8 mouse cellular contexts compared by ENCODE assay signal in genomic region chr11:116501005-116501746, GRCm38 (mm10). TPM values are rescaled to one million over a fixed set of nuclear protein-coding genes. Genes with fewer than 3 reads are reported as not detected.
DNase-seq lines count a peak whose midpoint lies in the region; ATAC-seq and TF ChIP-seq lines count a peak whose summit lies in the region.

No protein-coding gene starts in this region.

- H3K9me3 ChIP-seq in ES-Bruce4 (replicated peaks; ENCODE audit: control insufficient read depth, insufficient read depth, low read length, poor library complexity, severe bottlenecking), result no peaks in the 10 kb centered on the region
- H3K9me3 ChIP-seq in neural tube, embryonic 14.5 days (ENCODE audit: control insufficient read depth, low read length), result no peaks in the 10 kb centered on the region

- no peak overlapping the region for H3K27ac ChIP-seq in ES-Bruce4 (ENCODE audit: insufficient read depth, low read length)
- H3K27ac ChIP-seq in liver, adult 2 months (replicated peaks; ENCODE audit: insufficient read depth, low read depth, low read length), result no peak overlapping the region
- no peak overlapping the region; the same call in 1 of the 2 replicates for H3K27ac ChIP-seq in neural tube, embryonic 14.5 days (ENCODE audit: low read depth, low read length)

- no peak for TF ChIP-seq POLR2A in ES-Bruce4 (IDR thresholded peaks at IDR 0.05; ENCODE audit: insufficient read depth, low read length)
- TF ChIP-seq POLR2A in liver, adult 2 months (IDR thresholded peaks at IDR 0.05; ENCODE audit: extremely low read depth, insufficient read depth, low read length), result no peak

- no peaks in the 10 kb centered on the region for H3K36me3 ChIP-seq in ES-Bruce4 (ENCODE audit: control insufficient read depth, insufficient read depth, low read length, poor library complexity, severe bottlenecking)
- H3K36me3 ChIP-seq in liver, adult 2 months (ENCODE audit: control insufficient read depth, insufficient read depth, low read length), result no peaks in the 10 kb centered on the region
- no peaks in the 10 kb centered on the region for H3K36me3 ChIP-seq in neural tube, embryonic 14.5 days (ENCODE audit: control insufficient read depth, insufficient read depth, low read length)

- H3K9ac ChIP-seq in ES-Bruce4 (ENCODE audit: low read depth, poor library complexity, severe bottlenecking), result no peak overlapping the region
- no peak overlapping the region for H3K9ac ChIP-seq in liver, adult 2 months (ENCODE audit: low read depth, low read length)
- H3K9ac ChIP-seq in neural tube, embryonic 14.5 days (replicated peaks; ENCODE audit: low read depth, low read length), result no peak overlapping the region

- TF ChIP-seq CTCF in ES-Bruce4 (IDR thresholded peaks at IDR 0.05; ENCODE audit: low read depth, low read length), result peak; percentile 7
- 0 out of 2 replicates have a peak, but pooled peaks have one; percentile 9 for TF ChIP-seq CTCF in liver, adult 2 months (IDR thresholded peaks at IDR 0.05; ENCODE audit: low read depth, low read length)

- peak; percentile 75 for DNase-seq in heart, adult 8-10 months (ENCODE audit: low spot score)
- no peak for DNase-seq in heart, adult 11 months
- peak; percentile 36 to 59 for DNase-seq in cerebellum, postnatal 36 days
- peak; percentile 57 for DNase-seq in heart, postnatal 4 days
- no peak for DNase-seq in liver, adult 2 months (ENCODE audit: extremely low read depth, low read depth, low spot score)
- DNase-seq in spleen, postnatal 14 days (ENCODE audit: low spot score in 2 of 2), result no peak

- no peak for TF ChIP-seq EP300 in ES-Bruce4 (IDR thresholded peaks at IDR 0.05; ENCODE audit: insufficient read depth, low read depth, low read length)

- ATAC-seq in neural tube, embryonic 14.5 days (ENCODE audit: low read depth), result 0 out of 2 replicates have a peak, but pooled peaks have one; percentile 28

- no peak overlapping the region for H3K4me3 ChIP-seq in ES-Bruce4 (ENCODE audit: low read depth, low read length)
- no peak overlapping the region for H3K4me3 ChIP-seq in liver, adult 2 months (ENCODE audit: insufficient read depth, low read depth, low read length)
- no peak overlapping the region for H3K4me3 ChIP-seq in neural tube, embryonic 14.5 days (ENCODE audit: low read depth, low read length)

- H3K4me1 ChIP-seq in ES-Bruce4 (ENCODE audit: control insufficient read depth, insufficient read depth, low read length), result no peaks in the 10 kb centered on the region
- no peaks in the 10 kb centered on the region for H3K4me1 ChIP-seq in liver, adult 2 months (ENCODE audit: control insufficient read depth, insufficient read depth, low read length)
- H3K4me1 ChIP-seq in neural tube, embryonic 14.5 days (ENCODE audit: control insufficient read depth, insufficient read depth, low read length), result no peaks in the 10 kb centered on the region

- H3K4me2 ChIP-seq in neural tube, embryonic 14.5 days (ENCODE audit: low read depth, low read length), result no peak overlapping the region

- WGBS in liver, adult 2 months, result 33% methylated on average over 7 of the region's 7 CpGs
- WGBS in neural tube, embryonic 14.5 days, result 23% methylated on average over 7 of the region's 7 CpGs

- no peaks in the 10 kb centered on the region for H3K27me3 ChIP-seq in ES-Bruce4 (ENCODE audit: control insufficient read depth, insufficient read depth, low read length, poor library complexity, severe bottlenecking)
- H3K27me3 ChIP-seq in liver, adult 2 months (ENCODE audit: control insufficient read depth, insufficient read depth, low read length), result no peaks in the 10 kb centered on the region
- H3K27me3 ChIP-seq in neural tube, embryonic 14.5 days (ENCODE audit: control insufficient read depth, insufficient read depth, low read length), result no peaks in the 10 kb centered on the region

- H3K79me2 ChIP-seq in liver, adult 2 months (ENCODE audit: control insufficient read depth, insufficient read depth, low read length), result no peaks in the 10 kb centered on the region

RNA-seq across cellular contexts. Expression of gene Prpsap1, which starts 7.2 kb away (rescaled TPM):
- total RNA-seq in heart, adult 8-10 months (2022), result 10 to 100 TPM; 24.5 to 29.9 (median 26.0) TPM
- 116 and 120 TPM in 2 replicates for polyA plus RNA-seq in ES-Bruce4 (2011; ENCODE audit: insufficient read depth, insufficient read length, low read depth, missing spikeins)
- total RNA-seq in heart, postnatal 4 days (2021), result 10 to 100 TPM; 53.6 to 55.5 TPM
- 37.7 and 59.0 TPM in 2 replicates for total RNA-seq in liver, adult 2 months (2014; rRNA removed)
- polyA plus RNA-seq in liver, adult 2 months (2012; rRNA removed), result 72.8 and 80.1 TPM in 2 replicates
- polyA plus RNA-seq in neural tube, embryonic 14.5 days (2014; fragmentation: Nextera tagmentation; extraction: Ambion mirVana), result 171 and 179 TPM in 2 replicates

RNA-seq across cellular contexts. Expression of gene Sphk1, which starts 29.5 kb away (rescaled TPM):
- total RNA-seq in heart, adult 8-10 months (2022), result 1 to 10 TPM in 1 of 4 experiments, under 1 TPM in 3; 0.57 to 1.3 (median 0.98) TPM
- polyA plus RNA-seq in ES-Bruce4 (2011; ENCODE audit: insufficient read depth, insufficient read length, low read depth, missing spikeins), result 0.64 and 0.88 TPM in 2 replicates
- total RNA-seq in heart, postnatal 4 days (2021), result 1 to 10 TPM; 4.6 to 5.1 TPM
- total RNA-seq in liver, adult 2 months (2014; rRNA removed), result 0.47 and 0.55 TPM in 2 replicates
- 0.21 and 0.44 TPM in 2 replicates for polyA plus RNA-seq in liver, adult 2 months (2012; rRNA removed)
- 0.54 and 3.6 TPM in 2 replicates for polyA plus RNA-seq in neural tube, embryonic 14.5 days (2014; fragmentation: Nextera tagmentation; extraction: Ambion mirVana)

RNA-seq across cellular contexts. Expression of gene Qrich2, which starts 35.1 kb away (rescaled TPM):
- under 1 TPM in 1 of 4 experiments, not detected in 3; 0.03 TPM for total RNA-seq in heart, adult 8-10 months (2022)
- 0.58 and 1.3 TPM in 2 replicates for polyA plus RNA-seq in ES-Bruce4 (2011; ENCODE audit: insufficient read depth, insufficient read length, low read depth, missing spikeins)
- total RNA-seq in heart, postnatal 4 days (2021), result under 1 TPM in 1 of 2 experiments, not detected in 1; 0.05 TPM
- 0.07 TPM in 1 of 2 replicates, not detected in the other for total RNA-seq in liver, adult 2 months (2014; rRNA removed)
- polyA plus RNA-seq in liver, adult 2 months (2012; rRNA removed), result 0.05 and 0.11 TPM in 2 replicates
- not detected in 2 replicates for polyA plus RNA-seq in neural tube, embryonic 14.5 days (2014; fragmentation: Nextera tagmentation; extraction: Ambion mirVana)

Comparison
In these comparisons a context has a peak if more than half of its experiments do, and no peak if none do; other contexts are left out.
1. DNase-seq: peak in heart, adult 8-10 months (single experiment), cerebellum, postnatal 36 days (2 of 2) and heart, postnatal 4 days (single experiment); none in heart, adult 11 months (single experiment), liver, adult 2 months (single experiment) and spleen, postnatal 14 days (0 of 2).